Mouse (Mus musculus): ENCODE measurements at regions not wholly inside any gene's neighbourhood (a gene's known extent, or its start where the extent isn't known, plus 50 kb on each side); places are given as distances from the start of the nearest gene placed in this dataset.
A peak's percentile ranks its signal among the peaks of the same experiment; 100 is the strongest.
"Not testable (repeated sequence)": the region's sequence is repeated elsewhere in the genome, so short reads cannot be mapped to it uniquely, and the experiment has no call there.

GRCm38 (mm10) chr1:35880562-35881265, 187.5 kb upstream of the Hs6st1 start:
- H3K27ac ChIP-seq, result no peak overlapping the region
- no peaks in the 10 kb centered on the region for H3K4me1 ChIP-seq (replicated peaks)
- DNase-seq (ENCODE audit: low spot score), result no peak
- no peak overlapping the region for H3K4me3 ChIP-seq
- H3K27me3 ChIP-seq (ENCODE audit: insufficient read depth, poor library complexity, severe bottlenecking), result no peaks in the 10 kb centered on the region
- WGBS, result 90% methylated on average over 6 of the region's 6 CpGs
- H3K9me3 ChIP-seq, result no peaks in the 10 kb centered on the region
- no peaks in the 10 kb centered on the region for H3K36me3 ChIP-seq

- H3K27me3 ChIP-seq (ENCODE audit: insufficient read depth, poor library complexity, severe bottlenecking), result no peaks in the 10 kb centered on the region
- H3K36me3 ChIP-seq, result no peaks in the 10 kb centered on the region
- no peaks in the 10 kb centered on the region for H3K4me1 ChIP-seq (replicated peaks)
- H3K9me3 ChIP-seq, result no peaks in the 10 kb centered on the region
- 81% methylated on average over 4 of the region's 4 CpGs for WGBS
- no peak overlapping the region for H3K27ac ChIP-seq
- H3K4me3 ChIP-seq, result no peak overlapping the region
- DNase-seq (ENCODE audit: low spot score), result no peak
Observed at GRCm38 (mm10) chr1:35881521-35881920, 186.7 kb upstream of the Hs6st1 start.

- H3K27ac ChIP-seq, result no peak overlapping the region
- no peak for DNase-seq (ENCODE audit: low spot score)
- H3K36me3 ChIP-seq, result no peaks in the 10 kb centered on the region
- H3K9me3 ChIP-seq, result no peaks in the 10 kb centered on the region
- no peaks in the 10 kb centered on the region for H3K4me1 ChIP-seq (replicated peaks)
- H3K4me3 ChIP-seq, result no peak overlapping the region
- 71% methylated on average over 1 of the region's 1 CpGs for WGBS
- no peaks in the 10 kb centered on the region for H3K27me3 ChIP-seq (ENCODE audit: insufficient read depth, poor library complexity, severe bottlenecking)
Observed at GRCm38 (mm10) chr1:35882101-35882500, 186.1 kb upstream of the Hs6st1 start.

- WGBS, result 80% methylated on average over 19 of the region's 19 CpGs
- Histone ChIP-seq H3K27ac (0 out of 2 replicates have a peak overlapping the region, but pooled peaks have one; percentile 30), H3K4me1 (replicated peaks) (no peaks in the 10 kb centered on the region), H3K9me3 (peaks cover 11% of the 10 kb centered on the region), H3K36me3 (no peaks in the 10 kb centered on the region), H3K4me3 (no peak overlapping the region), H3K27me3 (ENCODE audit: insufficient read depth, poor library complexity, severe bottlenecking) (no peaks in the 10 kb centered on the region)
- no peak for DNase-seq (ENCODE audit: low spot score)
Observed at GRCm38 (mm10) chr1:35889731-35890499, 178.3 kb upstream of the Hs6st1 start.

- H3K4me1 ChIP-seq (replicated peaks), result no peaks in the 10 kb centered on the region
- H3K27me3 ChIP-seq (ENCODE audit: insufficient read depth, poor library complexity, severe bottlenecking), result no peaks in the 10 kb centered on the region
- no peak for DNase-seq (ENCODE audit: low spot score)
- H3K27ac ChIP-seq, result no peak overlapping the region
- H3K4me3 ChIP-seq, result no peak overlapping the region
- H3K9me3 ChIP-seq, result peaks cover 17% of the 10 kb centered on the region
- H3K36me3 ChIP-seq, result no peaks in the 10 kb centered on the region
- WGBS, result 91% methylated on average over 15 of the region's 15 CpGs
Observed at GRCm38 (mm10) chr1:35890500-35890900, 177.7 kb upstream of the Hs6st1 start.

GRCm38 (mm10) chr1:35899536-35899935, 168.7 kb upstream of the Hs6st1 start:
- WGBS, result 82% methylated on average over 1 of the region's 1 CpGs
- DNase-seq (ENCODE audit: low spot score), result no peak
- H3K36me3 ChIP-seq, result no peaks in the 10 kb centered on the region
- no peaks in the 10 kb centered on the region for H3K27me3 ChIP-seq (ENCODE audit: insufficient read depth, poor library complexity, severe bottlenecking)
- H3K4me3 ChIP-seq, result no peak overlapping the region
- H3K27ac ChIP-seq, result no peak overlapping the region
- no peaks in the 10 kb centered on the region for H3K4me1 ChIP-seq (replicated peaks)
- H3K9me3 ChIP-seq, result peaks cover 14% of the 10 kb centered on the region

GRCm38 (mm10) chr1:35904001-35904547, 164.1 kb upstream of the Hs6st1 start:
- Histone ChIP-seq H3K4me3 (no peak overlapping the region), H3K27me3 (ENCODE audit: insufficient read depth, poor library complexity, severe bottlenecking) (no peaks in the 10 kb centered on the region), H3K27ac (no peak overlapping the region), H3K4me1 (replicated peaks) (peaks cover 20% of the 10 kb centered on the region), H3K9me3 (no peaks in the 10 kb centered on the region), H3K36me3 (no peaks in the 10 kb centered on the region)
- WGBS, result 93% methylated on average over 9 of the region's 9 CpGs
- no peak for DNase-seq (ENCODE audit: low spot score)

- WGBS, result 89% methylated on average over 4 of the region's 4 CpGs
Observed at GRCm38 (mm10) chr1:35913551-35913950, 154.6 kb upstream of the Hs6st1 start.

GRCm38 (mm10) chr1:35914175-35914574, 154.0 kb upstream of the Hs6st1 start:
- not testable (repeated sequence) for H3K27ac ChIP-seq; DNase-seq (ENCODE audit: low spot score); H3K4me1 ChIP-seq (replicated peaks); H3K9me3 ChIP-seq; H3K36me3 ChIP-seq; H3K4me3 ChIP-seq; H3K27me3 ChIP-seq (ENCODE audit: insufficient read depth, poor library complexity, severe bottlenecking)
- WGBS, result 93% methylated on average over 8 of the region's 8 CpGs

More at GRCm38 (mm10) chr1:35913551-35913950, 154.6 kb upstream of the Hs6st1 start:
- no peak overlapping the region for H3K4me3 ChIP-seq
- DNase-seq (ENCODE audit: low spot score), result no peak
- H3K36me3 ChIP-seq, result no peaks in the 10 kb centered on the region
- no peaks in the 10 kb centered on the region for H3K27me3 ChIP-seq (ENCODE audit: insufficient read depth, poor library complexity, severe bottlenecking)
- H3K9me3 ChIP-seq, result peaks cover 5% of the 10 kb centered on the region; the same call in 1 of the 2 replicates
- no peak overlapping the region for H3K27ac ChIP-seq
- H3K4me1 ChIP-seq (replicated peaks), result no peaks in the 10 kb centered on the region

- no peaks in the 10 kb centered on the region for H3K36me3 ChIP-seq
- H3K9me3 ChIP-seq, result peaks cover 5% of the 10 kb centered on the region; the same call in 1 of the 2 replicates
- WGBS, result 91% methylated on average over 6 of the region's 6 CpGs
- no peak overlapping the region for H3K4me3 ChIP-seq
- no peak overlapping the region for H3K27ac ChIP-seq
- 0 out of 2 replicates have a peak, but pooled peaks cover 4% of the 10 kb centered on the region for H3K4me1 ChIP-seq (replicated peaks)
- H3K27me3 ChIP-seq (ENCODE audit: insufficient read depth, poor library complexity, severe bottlenecking), result no peaks in the 10 kb centered on the region
- DNase-seq (ENCODE audit: low spot score), result no peak
Observed at GRCm38 (mm10) chr1:35915526-35915925, 152.7 kb upstream of the Hs6st1 start.

- no peaks in the 10 kb centered on the region for H3K36me3 ChIP-seq
- no peak overlapping the region for H3K4me3 ChIP-seq
- no peaks in the 10 kb centered on the region for H3K9me3 ChIP-seq
- no peak for DNase-seq (ENCODE audit: low spot score)
- H3K4me1 ChIP-seq (replicated peaks), result 0 out of 2 replicates have a peak, but pooled peaks cover 4% of the 10 kb centered on the region
- 85% methylated on average over 12 of the region's 12 CpGs for WGBS
- no peaks in the 10 kb centered on the region for H3K27me3 ChIP-seq (ENCODE audit: insufficient read depth, poor library complexity, severe bottlenecking)
- H3K27ac ChIP-seq, result no peak overlapping the region
Observed at GRCm38 (mm10) chr1:35919840-35920734, 148.1 kb upstream of the Hs6st1 start.

GRCm38 (mm10) chr1:35924796-35925195, 143.4 kb upstream of the Hs6st1 start:
- no peak overlapping the region for H3K4me3 ChIP-seq
- peaks cover 18% of the 10 kb centered on the region for H3K4me1 ChIP-seq (replicated peaks)
- H3K27me3 ChIP-seq (ENCODE audit: insufficient read depth, poor library complexity, severe bottlenecking), result no peaks in the 10 kb centered on the region
- no peaks in the 10 kb centered on the region for H3K9me3 ChIP-seq
- DNase-seq (ENCODE audit: low spot score), result no peak
- H3K36me3 ChIP-seq, result no peaks in the 10 kb centered on the region
- WGBS, result 87% methylated on average over 4 of the region's 4 CpGs
- H3K27ac ChIP-seq, result no peak overlapping the region
